Mouse (Mus musculus) kidney, postnatal 0 days (tissue): ENCODE results near the gene Ugt2a2. TPM values are rescaled to one million over a fixed set of nuclear protein-coding genes. Genes with fewer than 3 reads are reported as not detected.
"Not testable (repeated sequence)": the region's sequence is repeated elsewhere in the genome, so short reads cannot be mapped to it uniquely, and the experiment has no call there.

Source experiments
- ATAC-seq: fragments of 200-750 bp; cut with Nextera tagmentation; replicated peaks from 2 replicates; pipeline ENCODE4 v1.8.0; 2017; ENCODE audit warnings: low read depth, moderate number of reproducible peaks, moderate TSS enrichment, moderate library complexity; ENCODE audit not compliant: low FRiP score
- DNase-seq: peaks from one replicate; pipeline ENCODE4 v3.0.0-alpha.2; 2016; ENCODE audit warnings: low spot score
- H3K27ac ChIP-seq: fragments of 300-500 bp; sonication (generic); 2 replicates; pipeline ENCODE4 v1.5.1; 2014; ENCODE audit warnings: mild to moderate bottlenecking
- H3K27me3 ChIP-seq: fragments of 300-500 bp; sonication (generic); 2 replicates; pipeline ENCODE4 v1.6.1; 2014; ENCODE audit warnings: low read length, mixed read lengths; ENCODE audit not compliant: insufficient read depth
- H3K36me3 ChIP-seq: fragments of 300-500 bp; sonication (generic); 2 replicates; pipeline ENCODE4 v1.6.1; 2014; ENCODE audit warnings: low read length, mixed read lengths; ENCODE audit not compliant: insufficient read depth
- H3K4me1 ChIP-seq: fragments of 300-500 bp; sonication (generic); replicated peaks from 2 replicates; pipeline ENCODE4 v1.6.1; 2014; ENCODE audit warnings: antibody characterized with exemption, low read length, mixed read lengths; ENCODE audit not compliant: insufficient read depth
- H3K4me2 ChIP-seq: fragments of 300-500 bp; sonication (generic); 2 replicates; pipeline ENCODE4 v1.6.1; 2014; ENCODE audit warnings: mild to moderate bottlenecking, low read length, moderate library complexity, mixed read lengths
- H3K4me3 ChIP-seq: fragments of 300-500 bp; sonication (generic); replicated peaks from 2 replicates; pipeline ENCODE4 v1.5.1; 2014; ENCODE audit warnings: low read depth, low read length
- H3K9ac ChIP-seq: fragments of 300-500 bp; sonication (generic); 2 replicates; pipeline ENCODE4 v1.6.1; 2014; ENCODE audit warnings: low read depth, low read length
- H3K9me3 ChIP-seq: fragments of 300-500 bp; sonication (generic); replicated peaks from 2 replicates; pipeline ENCODE4 v1.6.1; 2016; ENCODE audit warnings: low read length, inconsistent platforms, mixed read lengths
- CTCF ChIP-seq: IDR thresholded peaks from 2 replicates; pipeline ENCODE4 v1.5.1; 2016; ENCODE audit warnings: antibody characterized with exemption, low read depth, mild to moderate bottlenecking, moderate library complexity
- WGBS: fragments of 180-500 bp; shearing (Covaris S2); extraction: QIAGEN DNeasy Blood & Tissue Kit; methylation state at CpG from one replicate; pipeline ENCODE4 v1.1.7; 2014; 5-methylcytosine and 5-hydroxymethylcytosine counted together
- polyA plus RNA-seq: library from polyadenylated mRNA; unstranded; fragments of >200 nt; fragmentation: Nextera tagmentation; extraction: Ambion mirVana; gene quantifications from 2 replicates; pipeline ENCODE4 v1.2.1, GENCODE M21; 2015

Ugt2a2 gene
- not detected in 2 replicates for polyA plus RNA-seq

DNA sequence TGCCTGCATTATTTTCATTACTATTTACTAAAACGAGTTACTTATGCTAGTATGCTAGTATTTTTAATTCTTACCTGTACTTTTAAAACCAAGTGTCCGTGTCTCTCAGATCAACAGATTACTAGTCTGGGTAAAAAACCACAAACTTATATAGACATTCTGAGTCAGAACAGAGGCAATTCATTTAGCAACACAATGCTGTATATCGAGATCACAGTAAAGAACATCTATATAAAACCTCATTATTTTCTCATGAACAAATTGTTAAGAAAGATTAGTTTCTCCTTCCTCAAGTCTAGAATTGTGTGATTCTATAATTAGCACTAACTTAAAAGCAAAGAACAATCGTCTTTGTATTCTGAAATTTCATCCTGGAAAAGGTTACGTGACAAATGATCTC, at the start of gene Ugt2a2:
TSS of gene Ugt2a2 (minus strand) at position 101 of the 400 bp plus-strand sequence.
- no peaks in the 10 kb centered on the region for H3K36me3 ChIP-seq
- H3K4me1 ChIP-seq: no peaks in the 10 kb centered on the region
- TF ChIP-seq CTCF: no peak
- H3K27me3 ChIP-seq: no peaks in the 10 kb centered on the region
- DNase-seq (no peak), ATAC-seq (no peak)
- WGBS: 76% methylated on average over 5 of the region's 5 CpGs
- H3K4me3 ChIP-seq: no peak within 1 kb of the TSS
- no peaks in the 10 kb centered on the region for H3K9me3 ChIP-seq
- no peak within 1 kb of the TSS for H3K9ac ChIP-seq
- H3K27ac ChIP-seq: no peak within 1 kb of the TSS
- H3K4me2 ChIP-seq: no peak within 1 kb of the TSS

DNA sequence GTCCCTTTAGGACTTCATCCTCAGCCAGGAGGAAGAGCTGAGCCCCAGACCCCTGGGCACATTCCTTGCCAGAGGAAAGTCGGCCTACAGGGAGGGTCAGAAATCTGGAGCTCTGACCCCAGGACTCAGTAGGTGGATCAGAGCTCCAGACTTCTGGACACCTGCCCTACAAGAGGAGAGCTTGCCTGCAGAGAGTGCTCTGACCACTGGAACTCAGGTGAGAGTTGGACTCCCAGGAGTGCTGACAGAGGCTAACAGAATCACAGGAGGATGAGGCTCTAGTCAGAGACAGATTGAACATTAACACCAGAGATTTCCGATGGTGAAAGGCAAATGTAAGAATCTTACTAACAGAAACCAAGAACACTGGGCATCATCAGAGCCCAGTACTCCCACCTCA, 41.5 kb upstream of the Ugt2a2 start:
- 88% methylated on average over 2 of the region's 2 CpGs for WGBS
- H3K4me2 ChIP-seq, H3K4me3 ChIP-seq, H3K27ac ChIP-seq, H3K27me3 ChIP-seq, H3K9ac ChIP-seq, ATAC-seq, H3K36me3 ChIP-seq, H3K4me1 ChIP-seq, H3K9me3 ChIP-seq, DNase-seq: not testable (repeated sequence)

DNA sequence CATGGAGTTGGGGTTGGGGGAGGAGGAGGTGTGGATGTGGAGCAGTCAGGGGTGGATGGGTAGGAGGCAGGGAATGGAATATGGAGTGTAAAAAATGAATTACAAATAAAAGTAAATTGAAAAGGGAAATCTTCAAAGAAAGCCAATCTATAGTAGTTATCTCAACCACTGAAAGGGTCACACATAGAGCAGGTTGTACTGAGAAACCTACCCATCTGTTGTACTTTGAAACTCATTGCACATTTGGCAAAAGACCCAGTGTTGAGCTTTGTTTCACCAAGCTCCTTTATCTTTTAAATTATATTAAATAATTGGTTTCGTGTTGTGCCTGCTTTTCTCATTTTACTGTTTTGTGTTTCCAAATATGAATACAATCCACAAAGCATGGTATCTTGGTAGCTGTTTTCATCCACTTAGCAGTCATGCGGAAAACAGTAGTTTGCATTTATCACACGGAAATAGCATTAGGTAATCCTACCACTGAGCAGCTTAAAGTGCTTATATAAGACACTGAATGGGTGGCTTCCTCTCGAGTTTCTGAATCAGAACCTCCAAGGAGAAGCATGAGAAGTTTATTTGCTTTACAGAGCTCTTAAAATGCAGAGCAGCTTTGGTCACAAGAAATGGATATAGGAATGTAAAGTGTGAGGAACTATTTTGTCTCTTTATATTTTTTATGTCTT, 23.9 kb upstream of the Ugt2a2 start:
- H3K4me1 ChIP-seq: no peaks in the 10 kb centered on the region
- H3K27ac ChIP-seq: no peak overlapping the region
- no peaks in the 10 kb centered on the region for H3K27me3 ChIP-seq
- TF ChIP-seq CTCF: no peak
- 52% methylated on average over 4 of the region's 4 CpGs for WGBS
- H3K36me3 ChIP-seq: no peaks in the 10 kb centered on the region
- ATAC-seq: no peak
- H3K4me3 ChIP-seq: no peak overlapping the region
- H3K9me3 ChIP-seq: no peaks in the 10 kb centered on the region
- no peak overlapping the region for H3K4me2 ChIP-seq
- DNase-seq: no peak
- no peak overlapping the region for H3K9ac ChIP-seq

DNA sequence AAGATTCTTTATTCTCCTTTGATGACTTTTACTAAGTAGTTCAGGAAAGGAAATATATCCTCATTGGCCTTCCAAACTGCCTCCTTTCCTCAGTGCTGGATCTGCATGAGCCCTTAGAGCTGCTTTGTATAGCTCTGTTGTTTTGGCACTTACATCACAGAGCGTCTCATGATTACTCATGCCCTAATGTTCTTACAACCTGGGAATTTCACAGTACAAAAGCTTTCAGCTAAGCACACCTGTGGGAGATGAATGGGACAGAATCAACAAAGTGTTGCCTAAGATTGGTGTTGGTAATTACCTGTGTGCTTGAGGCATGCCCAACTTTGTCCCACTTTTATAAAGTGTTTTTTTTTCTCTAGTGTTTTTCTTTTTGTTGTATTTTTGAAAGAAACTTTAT, 20.6 kb upstream of the Ugt2a2 start:
- H3K4me2 ChIP-seq: no peak overlapping the region
- no peaks in the 10 kb centered on the region for H3K4me1 ChIP-seq
- WGBS: 62% methylated on average over 1 of the region's 1 CpGs
- no peak overlapping the region for H3K4me3 ChIP-seq
- DNase-seq: no peak
- H3K9me3 ChIP-seq: no peaks in the 10 kb centered on the region
- no peak overlapping the region for H3K9ac ChIP-seq
- TF ChIP-seq CTCF: no peak
- no peaks in the 10 kb centered on the region for H3K27me3 ChIP-seq
- no peak for ATAC-seq
- H3K27ac ChIP-seq: no peak overlapping the region
- H3K36me3 ChIP-seq: no peaks in the 10 kb centered on the region

DNA sequence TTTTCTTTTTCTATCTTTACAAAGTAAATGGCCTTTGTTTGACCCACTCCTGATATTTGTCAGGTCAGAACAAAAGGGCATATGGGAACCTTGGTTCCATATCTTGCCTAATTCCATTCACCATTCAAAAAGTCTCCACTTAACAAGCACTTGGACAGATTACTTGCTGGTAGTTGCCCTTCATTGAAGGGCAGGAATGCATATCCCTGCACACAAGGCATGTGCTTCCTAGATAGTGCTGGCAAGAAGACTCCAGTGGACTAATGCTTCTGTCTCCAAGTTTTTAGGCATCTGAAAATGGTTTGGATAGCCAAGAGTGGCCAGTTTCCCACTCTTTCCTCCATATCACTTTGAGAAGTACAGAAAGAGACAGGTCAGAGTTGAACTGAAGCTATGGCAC, 17.3 kb upstream of the Ugt2a2 start:
- H3K36me3 ChIP-seq: no peaks in the 10 kb centered on the region
- TF ChIP-seq CTCF: no peak
- no peaks in the 10 kb centered on the region for H3K9me3 ChIP-seq
- no peak for DNase-seq
- no peaks in the 10 kb centered on the region for H3K4me1 ChIP-seq
- no peak overlapping the region for H3K4me3 ChIP-seq
- H3K27me3 ChIP-seq: no peaks in the 10 kb centered on the region
- H3K9ac ChIP-seq: no peak overlapping the region
- H3K27ac ChIP-seq: no peak overlapping the region
- ATAC-seq: no peak
- H3K4me2 ChIP-seq: no peak overlapping the region

DNA sequence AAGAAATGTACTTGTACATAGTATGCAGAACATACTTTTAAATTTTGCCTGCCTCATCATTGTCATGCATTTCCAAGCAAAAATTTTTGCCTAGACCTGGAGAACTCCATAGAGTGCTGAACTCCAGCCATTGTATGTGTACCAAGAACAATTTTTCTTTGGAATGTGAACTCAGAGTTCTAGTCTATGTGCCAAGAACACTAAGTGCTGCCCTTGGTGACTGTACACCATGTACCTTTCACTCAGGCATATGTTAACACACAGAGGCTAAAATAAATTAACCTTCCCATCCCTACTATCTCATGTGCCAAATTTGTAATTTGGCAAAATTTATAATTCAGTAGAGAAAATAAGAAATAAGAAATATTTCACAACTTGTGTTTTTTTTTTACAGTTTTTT, 16.9 kb upstream of the Ugt2a2 start:
- Histone ChIP-seq H3K4me2 (no peak overlapping the region), H3K9ac (no peak overlapping the region), H3K9me3 (no peaks in the 10 kb centered on the region), H3K4me1 (no peaks in the 10 kb centered on the region), H3K27me3 (no peaks in the 10 kb centered on the region), H3K27ac (no peak overlapping the region), H3K36me3 (no peaks in the 10 kb centered on the region), H3K4me3 (no peak overlapping the region)
- ATAC-seq (no peak), DNase-seq (no peak)
- TF ChIP-seq CTCF: no peak

DNA sequence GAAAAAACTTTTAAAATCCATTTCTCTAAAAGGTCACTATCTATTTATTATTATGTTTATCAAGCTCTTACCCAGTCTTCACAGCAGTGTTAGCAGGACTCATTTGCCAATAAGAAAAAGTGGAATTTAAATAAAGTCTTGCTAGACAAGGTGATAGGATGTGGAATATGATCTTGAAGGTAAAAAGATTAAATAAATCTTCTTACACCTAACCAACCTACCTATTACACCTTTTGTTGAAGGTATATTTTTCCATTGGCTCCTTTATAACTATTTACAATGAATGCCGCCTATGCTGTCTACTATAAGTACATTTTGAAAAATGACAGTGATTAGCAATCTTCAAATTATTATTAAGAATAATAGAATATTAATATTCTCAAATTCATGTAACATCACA, 8.7 kb upstream of the Ugt2a2 start, which contains the start of gene Ugt2a1:
TSS of gene Ugt2a1 (minus strand) at position 101 of the 400 bp plus-strand sequence.
- DNase-seq: no peak
- H3K4me1 ChIP-seq: no peaks in the 10 kb centered on the region
- no peak for ATAC-seq
- 92% methylated on average over 1 of the region's 1 CpGs for WGBS
- no peak within 1 kb of the TSS for H3K4me2 ChIP-seq
- TF ChIP-seq CTCF: no peak
- H3K27ac ChIP-seq: no peak within 1 kb of the TSS
- H3K9me3 ChIP-seq: no peaks in the 10 kb centered on the region
- H3K27me3 ChIP-seq: no peaks in the 10 kb centered on the region
- no peaks in the 10 kb centered on the region for H3K36me3 ChIP-seq
- H3K4me3 ChIP-seq: no peak within 1 kb of the TSS
- H3K9ac ChIP-seq: no peak within 1 kb of the TSS

DNA sequence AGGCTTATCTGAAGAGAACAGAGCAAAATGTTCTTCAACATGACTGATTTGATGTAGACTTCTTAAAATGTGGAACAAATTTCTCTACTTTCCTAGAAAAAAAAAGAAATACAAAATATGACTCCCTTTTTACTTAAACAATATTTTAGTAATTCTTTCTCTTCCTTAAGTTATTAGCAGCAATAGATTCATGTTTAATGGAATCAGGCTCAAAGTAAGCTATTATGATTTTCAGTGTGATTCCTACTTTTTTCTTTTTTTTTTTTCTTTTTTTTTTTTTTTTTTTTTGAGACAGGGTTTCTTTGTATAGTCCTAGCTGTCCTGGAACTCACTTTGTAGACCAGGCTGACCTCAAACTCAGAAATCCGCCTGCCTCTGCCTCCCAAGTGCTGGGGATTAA, 4.6 kb upstream of the Ugt2a2 start, which contains the start of gene Gm43638:
TSS of gene Gm43638 (minus strand) at position 101 of the 400 bp plus-strand sequence.
- DNase-seq, H3K9ac ChIP-seq, H3K4me1 ChIP-seq, H3K4me3 ChIP-seq, H3K27me3 ChIP-seq, H3K36me3 ChIP-seq, H3K27ac ChIP-seq, H3K4me2 ChIP-seq, ATAC-seq, H3K9me3 ChIP-seq: not testable (repeated sequence)
- 84% methylated on average over 1 of the region's 1 CpGs for WGBS
